Mouse (Mus musculus) G1E (cell line): ENCODE measurements around the gene Kirrel.

Experiments
- CTCF ChIP-seq: IDR thresholded peaks from 2 replicates; pipeline ENCODE4 v1.5.1; 2012; ENCODE audit warnings: low read depth, low read length, inconsistent platforms, mixed read lengths
- GATA1 ChIP-seq: IDR thresholded peaks from 2 replicates; pipeline ENCODE4 v1.6.1; 2012; ENCODE audit warnings: borderline replicate concordance, low read length, inconsistent platforms, mixed read lengths
- POLR2AphosphoS5 ChIP-seq: IDR thresholded peaks from 2 replicates; pipeline ENCODE4 v1.6.1; 2012; ENCODE audit warnings: low read depth, low read length, inconsistent platforms; ENCODE audit not compliant: insufficient replicate concordance
- TAL1 ChIP-seq: conservative IDR thresholded peaks from 2 replicates; pipeline ENCODE4 v1.6.1; 2012; ENCODE audit warnings: low read depth, low read length, inconsistent platforms, mixed read lengths

- TF ChIP-seq CTCF (no peak), TAL1 (no peak), POLR2AphosphoS5 (no peak), GATA1 (no peak)
Measured at GRCm38 (mm10) chr3:87072191-87072590, 102.4 kb downstream of the Kirrel start.
